Mouse (Mus musculus) liver, embryonic 11.5 days (tissue): ENCODE data around the gene Klra2. TPM values are rescaled to one million over a fixed set of nuclear protein-coding genes. Genes with fewer than 3 reads are reported as not detected.

Experiments
- ATAC-seq: fragments of 200-750 bp; cut with Nextera tagmentation; replicated peaks from 2 replicates; pipeline ENCODE4 v1.8.0; 2017; ENCODE audit warnings: moderate number of reproducible peaks, mild to moderate bottlenecking, moderate TSS enrichment, moderate library complexity; ENCODE audit not compliant: low FRiP score
- DNase-seq: peaks from one replicate; pipeline ENCODE4 v3.0.0-alpha.2; 2017; ENCODE audit warnings: low spot score
- H3K27ac ChIP-seq: fragments of 300-500 bp; sonication (generic); 2 replicates; pipeline ENCODE4 v1.5.1; 2014; ENCODE audit warnings: mild to moderate bottlenecking, low read depth, low read length, control low read depth
- H3K27me3 ChIP-seq: fragments of 300-500 bp; sonication (generic); replicated peaks from 2 replicates; pipeline ENCODE4 v1.6.1; 2014; ENCODE audit warnings: low read length, mixed read lengths; ENCODE audit not compliant: control insufficient read depth, insufficient read depth
- H3K36me3 ChIP-seq: fragments of 300-500 bp; sonication (generic); 2 replicates; pipeline ENCODE4 v1.6.1; 2014; ENCODE audit warnings: mild to moderate bottlenecking, low read length, moderate library complexity, mixed read lengths; ENCODE audit not compliant: control insufficient read depth, insufficient read depth
- H3K4me1 ChIP-seq: fragments of 300-500 bp; sonication (generic); replicated peaks from 2 replicates; pipeline ENCODE4 v1.6.1; 2014; ENCODE audit warnings: low read length, mixed read lengths; ENCODE audit not compliant: control insufficient read depth, insufficient read depth
- H3K4me2 ChIP-seq: fragments of 300-500 bp; sonication (generic); 2 replicates; pipeline ENCODE4 v1.6.1; 2014; ENCODE audit warnings: mild to moderate bottlenecking, control low read depth, moderate library complexity
- H3K4me3 ChIP-seq: fragments of 300-500 bp; sonication (generic); 2 replicates; pipeline ENCODE4 v1.5.1; 2014; ENCODE audit warnings: low read depth, low read length, control low read depth
- H3K9ac ChIP-seq: fragments of 300-500 bp; sonication (generic); 2 replicates; pipeline ENCODE4 v1.6.1; 2014; ENCODE audit warnings: low read depth, low read length, control low read depth
- H3K9me3 ChIP-seq: fragments of 300-500 bp; sonication (generic); 2 replicates; pipeline ENCODE4 v1.6.1; 2016; ENCODE audit warnings: low read length, inconsistent platforms, mixed read lengths; ENCODE audit not compliant: control insufficient read depth
- WGBS: fragments of 180-500 bp; shearing (Covaris S2); extraction: QIAGEN DNeasy Blood & Tissue Kit; methylation state at CpG from one replicate; pipeline ENCODE4 v1.1.7; 2014; 5-methylcytosine and 5-hydroxymethylcytosine counted together
- polyA plus RNA-seq: library from polyadenylated mRNA; unstranded; fragments of >200 nt; fragmentation: Nextera tagmentation; extraction: Ambion mirVana; gene quantifications from 2 replicates; pipeline ENCODE4 v1.2.1, GENCODE M21; 2014

Klra2 gene
- polyA plus RNA-seq, 1 experiment from 2014 or later, result 0.10 TPM

DNA sequence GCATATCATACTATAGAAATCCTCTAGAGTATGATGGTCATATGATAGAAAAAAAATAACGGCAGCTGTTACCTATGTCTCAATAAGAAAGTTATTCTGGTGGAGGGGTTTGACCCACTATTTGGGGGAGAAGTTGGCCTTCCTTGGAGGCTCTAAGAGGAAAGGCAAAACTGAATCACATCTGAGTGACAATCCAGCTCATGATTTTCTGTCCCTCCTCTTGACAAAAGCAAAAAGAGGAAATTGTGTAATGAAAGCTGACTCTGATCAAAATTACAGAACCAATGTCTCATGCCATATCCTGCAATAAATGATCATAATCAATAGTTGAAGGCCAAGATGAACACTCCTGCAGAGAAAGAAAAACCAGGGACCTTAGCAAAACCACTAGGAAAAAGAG lies 25.1 kb upstream of the Klra2 start:
- H3K36me3 ChIP-seq, result peaks cover under 1% of the 10 kb centered on the region; the same call in 1 of the 2 replicates
- no peak overlapping the region for H3K9ac ChIP-seq
- H3K27me3 ChIP-seq, result no peaks in the 10 kb centered on the region
- no peak overlapping the region for H3K27ac ChIP-seq
- DNase-seq (no peak), ATAC-seq (no peak)
- no peaks in the 10 kb centered on the region for H3K9me3 ChIP-seq
- no peak overlapping the region for H3K4me2 ChIP-seq
- H3K4me1 ChIP-seq, result no peaks in the 10 kb centered on the region; the same call in 1 of the 2 replicates
- WGBS, result 87% methylated on average over 1 of the region's 1 CpGs
- no peak overlapping the region for H3K4me3 ChIP-seq

- H3K4me1 ChIP-seq, result no peaks in the 10 kb centered on the region
- ATAC-seq (no peak), DNase-seq (no peak)
- H3K4me2 ChIP-seq, result no peak overlapping the region
- 53% methylated on average over 1 of the region's 1 CpGs for WGBS
- H3K9ac ChIP-seq, result no peak overlapping the region
- no peaks in the 10 kb centered on the region for H3K27me3 ChIP-seq
- no peak overlapping the region for H3K27ac ChIP-seq
- H3K36me3 ChIP-seq, result no peaks in the 10 kb centered on the region
- H3K4me3 ChIP-seq, result no peak overlapping the region
- no peaks in the 10 kb centered on the region for H3K9me3 ChIP-seq
Measured at GRCm38 (mm10) chr6:131270312-131270711, 23.1 kb upstream of the Klra2 start.

- Histone ChIP-seq H3K9me3 (no peaks in the 10 kb centered on the region), H3K4me3 (no peak overlapping the region), H3K36me3 (no peaks in the 10 kb centered on the region), H3K27ac (no peak overlapping the region), H3K4me2 (no peak overlapping the region), H3K9ac (no peak overlapping the region), H3K27me3 (no peaks in the 10 kb centered on the region), H3K4me1 (no peaks in the 10 kb centered on the region)
- WGBS, result 82% methylated on average over 2 of the region's 2 CpGs
- DNase-seq (no peak), ATAC-seq (no peak)
Measured at GRCm38 (mm10) chr6:131269599-131269998, 22.4 kb upstream of the Klra2 start.

GRCm38 (mm10) chr6:131264175-131264574 lies 17.0 kb upstream of the Klra2 start:
- ATAC-seq, result no peak
- WGBS, result 91% methylated on average over 5 of the region's 5 CpGs
- Histone ChIP-seq H3K4me1 (no peaks in the 10 kb centered on the region), H3K9ac (no peak overlapping the region), H3K4me3 (no peak overlapping the region), H3K4me2 (no peak overlapping the region), H3K27ac (no peak overlapping the region), H3K27me3 (no peaks in the 10 kb centered on the region), H3K36me3 (no peaks in the 10 kb centered on the region), H3K9me3 (no peaks in the 10 kb centered on the region)
- no peak for DNase-seq

DNA sequence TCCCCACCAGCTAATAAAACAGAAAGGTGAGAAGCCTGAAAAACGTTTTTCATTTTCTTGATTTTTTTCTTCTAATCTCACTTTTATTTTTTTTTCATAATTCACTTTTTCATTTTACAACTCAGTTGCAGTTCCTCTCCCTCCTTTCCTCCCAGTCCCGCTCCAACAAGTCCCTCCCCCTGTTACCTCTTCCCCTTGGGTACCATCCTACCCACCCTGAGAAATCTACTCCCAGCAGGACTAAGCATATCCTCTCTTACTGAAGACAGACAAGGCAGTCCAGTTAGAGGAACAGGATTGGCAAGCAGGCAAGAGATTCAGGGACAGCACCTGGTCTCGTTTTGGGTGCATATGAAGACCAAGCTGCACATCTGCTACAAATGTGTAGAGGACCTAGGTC lies 15.6 kb upstream of the Klra2 start:
- H3K4me3 ChIP-seq, result no peak overlapping the region
- 49% methylated on average over 3 of the region's 3 CpGs for WGBS
- no peak overlapping the region for H3K9ac ChIP-seq

GRCm38 (mm10) chr6:131262009-131262408 lies 14.8 kb upstream of the Klra2 start:
- no peak overlapping the region for H3K4me2 ChIP-seq
- H3K27me3 ChIP-seq, result no peaks in the 10 kb centered on the region
- H3K36me3 ChIP-seq, result no peaks in the 10 kb centered on the region
- no peak for DNase-seq
- WGBS, result 67% methylated on average over 3 of the region's 3 CpGs
- no peak overlapping the region for H3K9ac ChIP-seq
- no peak overlapping the region for H3K27ac ChIP-seq
- H3K4me1 ChIP-seq, result no peaks in the 10 kb centered on the region
- H3K9me3 ChIP-seq, result no peaks in the 10 kb centered on the region
- ATAC-seq, result no peak
- H3K4me3 ChIP-seq, result no peak overlapping the region

More for the DNA sequence above, 15.6 kb upstream of the Klra2 start:
- H3K4me1 ChIP-seq, result no peaks in the 10 kb centered on the region
- no peaks in the 10 kb centered on the region for H3K36me3 ChIP-seq
- no peaks in the 10 kb centered on the region for H3K9me3 ChIP-seq
- H3K4me2 ChIP-seq, result no peak overlapping the region
- no peaks in the 10 kb centered on the region for H3K27me3 ChIP-seq
- no peak for DNase-seq
- ATAC-seq, result no peak
- H3K27ac ChIP-seq, result no peak overlapping the region

GRCm38 (mm10) chr6:131245081-131245480 lies 2.1 kb downstream of the Klra2 start:
- Histone ChIP-seq H3K4me2 (no peak overlapping the region), H3K9ac (no peak overlapping the region), H3K36me3 (no peaks in the 10 kb centered on the region), H3K27me3 (no peaks in the 10 kb centered on the region), H3K4me3 (no peak overlapping the region), H3K27ac (no peak overlapping the region), H3K4me1 (no peaks in the 10 kb centered on the region), H3K9me3 (no peaks in the 10 kb centered on the region)
- ATAC-seq (no peak), DNase-seq (no peak)
- WGBS, result 68% methylated on average over 2 of the region's 2 CpGs

Other genes starting within 250 kb of the Klra2 start
- gene Magohb, start 45.9 kb upstream of the Klra2 start, polyA plus RNA-seq, result 59.9 and 63.6 TPM in 2 replicates
- gene Styk1, start 106.2 kb upstream of the Klra2 start, polyA plus RNA-seq, result 1.1 TPM in 2 replicates
- 104 and 125 TPM in 2 replicates for gene Ybx3, start 141.1 kb upstream of the Klra2 start, polyA plus RNA-seq
- gene 5430401F13Rik, start 239.0 kb upstream of the Klra2 start, polyA plus RNA-seq, result not detected in 2 replicates
- not detected in 2 replicates for gene Gm6619, start 239.0 kb upstream of the Klra2 start, polyA plus RNA-seq